Comparison of ENCODE assay signal across 1 mouse cellular context in genomic region chr7:30320946-30321345, GRCm38 (mm10).
TF ChIP-seq lines count a peak whose summit lies in the region.

No protein-coding gene starts in this region.

TF ChIP-seq in CH12.LX, 34 proteins besides CTCF, POLR2A, EP300 and RAD21:
- TF ChIP-seq UBTF (IDR thresholded peaks at IDR 0.05; ENCODE audit: low read depth, low read length), result no peak
- TF ChIP-seq MAZ (IDR thresholded peaks at IDR 0.05; ENCODE audit: low read depth, low read length), result no peak
- TF ChIP-seq CHD2 (IDR thresholded peaks at IDR 0.05; ENCODE audit: low read length), result no peak
- TF ChIP-seq TBP (conservative IDR thresholded peaks at IDR 0.05; ENCODE audit: low read depth, low read length), result no peak
- TF ChIP-seq IRF4 (IDR thresholded peaks at IDR 0.05; ENCODE audit: low read depth, low read length), result no peak
- no peak for TF ChIP-seq SMC3 (IDR thresholded peaks at IDR 0.05; ENCODE audit: low read depth, low read length)
- TF ChIP-seq JUN (IDR thresholded peaks at IDR 0.05; ENCODE audit: insufficient read depth, low read depth, low read length), result no peak
- TF ChIP-seq GABPA (IDR thresholded peaks at IDR 0.05; ENCODE audit: insufficient replicate concordance, low read depth, low read length), result no peak
- no peak for TF ChIP-seq NELFE (IDR thresholded peaks at IDR 0.05; ENCODE audit: low read depth, low read length)
- TF ChIP-seq KAT2A (IDR thresholded peaks at IDR 0.05; ENCODE audit: insufficient replicate concordance, low read length), result no peak
- no peak for TF ChIP-seq ZC3H11A (IDR thresholded peaks at IDR 0.05; ENCODE audit: low read depth, low read length)
- TF ChIP-seq SIN3A (IDR thresholded peaks at IDR 0.05; ENCODE audit: low read length), result no peak
- no peak for TF ChIP-seq ELF1 (IDR thresholded peaks at IDR 0.05; ENCODE audit: low read depth, low read length)
- no peak for TF ChIP-seq JUND (conservative IDR thresholded peaks at IDR 0.05; ENCODE audit: low read depth, low read length)
